Mouse (Mus musculus) testis, adult 2 months (tissue): ENCODE measurements around the gene Capn15. TPM values are rescaled to one million over a fixed set of nuclear protein-coding genes. Genes with fewer than 3 reads are reported as not detected.
A peak's percentile ranks its signal among the peaks of the same experiment; 100 is the strongest.

Experiments used
- H3K27ac ChIP-seq: fragments of 200-500 bp; 2 replicates; pipeline ENCODE4 v1.5.1; 2012; ENCODE audit warnings: low read depth, low read length; ENCODE audit not compliant: control insufficient read depth, insufficient read depth
- H3K27me3 ChIP-seq: fragments of 200-500 bp; 2 replicates; pipeline ENCODE4 v1.6.1; 2012; ENCODE audit warnings: mild to moderate bottlenecking, low read length, moderate library complexity; ENCODE audit not compliant: control insufficient read depth, insufficient read depth
- H3K36me3 ChIP-seq: fragments of 200-500 bp; 2 replicates; pipeline ENCODE4 v1.6.1; 2012; ENCODE audit warnings: mild to moderate bottlenecking, low read length; ENCODE audit not compliant: control insufficient read depth, insufficient read depth
- H3K4me1 ChIP-seq: fragments of 200-500 bp; 2 replicates; pipeline ENCODE4 v1.6.1; 2012; ENCODE audit warnings: low read length; ENCODE audit not compliant: control insufficient read depth, insufficient read depth
- H3K4me3 ChIP-seq: fragments of 200-500 bp; 2 replicates; pipeline ENCODE4 v1.5.1; 2012; ENCODE audit warnings: low read depth, mild to moderate bottlenecking, low read length, moderate library complexity, mixed read lengths; ENCODE audit not compliant: control insufficient read depth
- CTCF ChIP-seq: fragments of 200-500 bp; IDR thresholded peaks from 2 replicates; pipeline ENCODE4 v1.5.1; 2012; ENCODE audit warnings: low read depth, mild to moderate bottlenecking, inconsistent platforms, low read length, moderate library complexity; ENCODE audit not compliant: control insufficient read depth, insufficient read depth, insufficient replicate concordance
- POLR2A ChIP-seq: fragments of 200-500 bp; IDR thresholded peaks from 2 replicates; pipeline ENCODE4 v1.6.1; 2012; ENCODE audit warnings: low read depth, mild to moderate bottlenecking, inconsistent platforms, low read length, moderate library complexity; ENCODE audit not compliant: control insufficient read depth
- polyA plus RNA-seq: library from polyadenylated mRNA; depleted of rRNA; stranded (reverse); fragments of >200 nt; gene quantifications from 2 replicates; pipeline ENCODE4 v1.2.3, GENCODE M21; 2012

Capn15 gene
- polyA plus RNA-seq, 1 experiment, result 20.1 TPM

DNA sequence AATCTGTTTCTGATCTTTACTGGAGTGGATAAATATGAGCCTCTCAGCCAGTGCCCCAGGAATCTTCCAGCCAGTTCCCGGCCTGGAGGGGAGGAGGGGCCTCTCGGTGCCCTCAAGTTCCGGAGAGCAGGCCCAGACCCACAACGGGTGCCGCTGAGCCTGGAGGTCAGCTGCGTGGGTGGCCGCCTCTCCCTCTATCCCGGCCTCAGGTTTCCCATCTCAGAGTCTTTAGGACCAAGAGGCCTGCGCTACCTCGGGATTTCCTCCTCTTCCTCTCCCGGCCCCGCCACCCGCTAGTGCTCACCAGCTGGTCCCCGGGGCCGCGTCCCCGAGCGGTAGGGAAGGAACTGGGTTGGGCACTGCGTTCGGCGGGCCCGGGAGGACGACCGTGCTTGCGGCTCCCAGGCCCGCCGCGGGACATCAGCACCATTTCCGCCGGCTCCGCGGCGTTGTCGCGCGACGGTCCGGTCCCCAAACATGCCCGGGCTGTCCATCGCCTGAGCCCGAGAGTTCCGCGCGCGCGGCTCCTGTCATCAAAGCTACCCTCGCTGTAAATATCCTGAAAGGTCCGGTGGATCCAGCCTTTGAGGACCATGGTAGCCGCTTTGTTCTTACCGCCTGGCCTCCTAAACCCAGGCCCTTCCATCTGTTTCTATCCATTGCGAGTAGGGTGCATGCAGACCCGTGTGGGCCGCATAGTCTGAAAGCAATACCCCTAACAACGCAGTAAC is 43.9 kb downstream of the Capn15 start:
- peaks cover 7% of the 10 kb centered on the region for H3K4me1 ChIP-seq
- peak overlapping the region; percentile 79 for H3K27ac ChIP-seq
- TF ChIP-seq CTCF, result no peak
- peak; percentile 68 for TF ChIP-seq POLR2A

DNA sequence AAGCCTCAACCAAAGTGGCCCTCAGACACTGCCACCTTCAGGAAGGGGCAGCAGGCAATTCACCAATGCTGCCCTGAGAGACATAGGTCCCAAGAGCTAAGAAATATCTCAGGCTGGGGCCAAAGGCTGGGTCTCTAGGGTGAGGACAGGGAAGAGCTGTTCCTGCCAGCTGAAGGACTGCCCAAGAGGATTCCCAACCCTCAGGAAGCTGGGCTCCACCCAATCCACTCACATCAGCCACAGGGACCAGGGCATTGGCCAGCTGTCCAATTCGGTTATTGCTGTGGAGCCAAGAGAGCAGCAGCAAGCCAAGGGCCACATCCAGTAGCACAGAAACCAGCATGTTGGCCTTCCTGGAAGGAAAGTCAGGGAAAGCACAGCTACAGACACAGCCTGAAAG is 51.1 kb downstream of the Capn15 start:
- Histone ChIP-seq H3K27me3 (no peaks in the 10 kb centered on the region), H3K4me3 (no peak overlapping the region), H3K36me3 (peaks cover 3% of the 10 kb centered on the region), H3K27ac (no peak overlapping the region), H3K4me1 (no peaks in the 10 kb centered on the region)
- TF ChIP-seq POLR2A (no peak), CTCF (no peak)

More for the DNA sequence above, 43.9 kb downstream of the Capn15 start:
- Histone ChIP-seq H3K4me3 (peak overlapping the region; percentile 94), H3K27me3 (no peaks in the 10 kb centered on the region), H3K36me3 (no peaks in the 10 kb centered on the region)

DNA sequence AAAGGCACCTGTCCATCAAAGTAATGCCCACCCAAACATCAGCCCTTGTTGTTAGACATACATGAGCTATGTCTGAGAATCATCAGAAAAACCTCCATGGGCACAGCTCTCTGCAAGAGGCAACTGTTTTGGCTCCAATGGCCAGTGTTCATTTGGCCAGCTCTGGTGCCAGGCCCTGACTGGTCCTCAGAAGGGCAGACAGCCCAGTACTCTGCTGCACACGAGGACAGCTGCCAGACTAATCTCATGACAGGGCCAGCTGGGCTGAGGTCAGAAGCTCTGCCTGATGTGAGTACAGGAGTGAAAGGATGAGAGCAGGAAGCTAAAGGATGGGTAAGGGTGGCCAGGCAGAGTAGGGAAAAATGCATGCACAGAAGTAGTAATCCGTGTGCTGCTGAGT is 60.2 kb downstream of the Capn15 start:
- no peak overlapping the region for H3K4me3 ChIP-seq
- H3K4me1 ChIP-seq, result no peaks in the 10 kb centered on the region
- H3K27me3 ChIP-seq, result no peaks in the 10 kb centered on the region
- no peak overlapping the region for H3K27ac ChIP-seq
- H3K36me3 ChIP-seq, result no peaks in the 10 kb centered on the region
- no peak for TF ChIP-seq POLR2A
- no peak for TF ChIP-seq CTCF

DNA sequence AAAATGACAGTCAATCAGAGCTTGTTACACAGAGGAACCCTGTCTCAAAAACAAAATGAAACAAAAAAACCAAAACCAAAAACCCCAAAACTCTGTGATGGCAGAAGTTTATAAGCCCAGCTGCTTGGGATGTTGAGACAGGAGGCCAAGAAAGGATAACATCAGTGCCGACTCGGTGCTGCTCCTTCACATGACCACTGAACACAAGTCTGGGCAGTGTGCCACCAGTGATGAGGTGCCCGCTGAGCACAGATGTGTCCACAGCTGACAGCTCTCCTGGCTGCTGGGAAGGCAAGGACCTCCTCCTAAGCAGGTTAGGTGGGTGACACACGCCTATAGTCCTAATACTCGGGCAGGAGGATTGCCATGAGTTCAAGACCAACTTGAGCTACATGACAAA is 63.5 kb downstream of the Capn15 start:
- Histone ChIP-seq H3K4me3 (no peak overlapping the region), H3K36me3 (no peaks in the 10 kb centered on the region; the same call in 1 of the 2 replicates), H3K4me1 (peaks cover 9% of the 10 kb centered on the region), H3K27me3 (no peaks in the 10 kb centered on the region), H3K27ac (no peak overlapping the region)
- no peak for TF ChIP-seq CTCF
- TF ChIP-seq POLR2A, result no peak

DNA sequence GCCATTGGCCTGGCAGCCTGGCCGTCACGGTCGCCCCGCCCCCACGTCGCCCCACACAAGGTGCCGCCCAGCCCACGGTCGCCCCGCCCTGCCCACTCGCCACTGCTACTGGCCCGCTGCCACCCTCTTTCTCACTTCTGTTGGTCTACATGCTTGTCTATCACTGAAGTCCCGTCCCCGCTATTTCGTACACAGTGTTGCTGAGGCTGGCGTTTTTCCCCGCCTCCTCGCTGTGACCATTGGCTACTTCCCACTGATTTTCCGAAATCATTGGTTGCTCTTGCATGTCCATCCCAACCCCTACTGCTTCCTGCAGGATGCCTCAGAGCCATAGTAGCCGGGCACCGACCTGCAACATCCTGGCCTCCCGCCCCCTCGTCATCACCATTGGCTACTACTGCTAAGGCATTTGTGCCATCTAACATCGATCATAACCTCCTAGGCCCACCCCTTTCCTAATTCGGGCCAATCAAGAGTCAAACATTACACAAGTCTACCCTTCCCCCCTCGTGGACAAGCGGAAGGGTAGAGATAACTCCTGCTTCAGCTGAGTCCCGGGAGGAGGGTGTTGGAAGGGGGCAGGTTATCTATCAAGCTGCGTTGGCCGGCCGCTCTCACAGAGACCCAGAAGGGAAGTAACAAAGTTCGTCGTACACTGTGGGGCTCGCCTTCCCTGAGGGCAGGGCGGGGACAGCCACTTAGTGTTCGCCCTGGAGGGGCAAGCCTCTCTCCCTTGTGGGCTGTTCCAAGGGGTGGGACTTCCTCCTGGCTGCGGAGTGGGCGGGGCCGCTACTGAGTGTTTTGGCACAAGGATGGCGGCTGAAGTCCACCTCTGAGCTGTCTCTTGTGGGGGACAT is 65.6 kb downstream of the Capn15 start:
- TF ChIP-seq CTCF, result no peak
- peak; percentile 67 for TF ChIP-seq POLR2A

DNA sequence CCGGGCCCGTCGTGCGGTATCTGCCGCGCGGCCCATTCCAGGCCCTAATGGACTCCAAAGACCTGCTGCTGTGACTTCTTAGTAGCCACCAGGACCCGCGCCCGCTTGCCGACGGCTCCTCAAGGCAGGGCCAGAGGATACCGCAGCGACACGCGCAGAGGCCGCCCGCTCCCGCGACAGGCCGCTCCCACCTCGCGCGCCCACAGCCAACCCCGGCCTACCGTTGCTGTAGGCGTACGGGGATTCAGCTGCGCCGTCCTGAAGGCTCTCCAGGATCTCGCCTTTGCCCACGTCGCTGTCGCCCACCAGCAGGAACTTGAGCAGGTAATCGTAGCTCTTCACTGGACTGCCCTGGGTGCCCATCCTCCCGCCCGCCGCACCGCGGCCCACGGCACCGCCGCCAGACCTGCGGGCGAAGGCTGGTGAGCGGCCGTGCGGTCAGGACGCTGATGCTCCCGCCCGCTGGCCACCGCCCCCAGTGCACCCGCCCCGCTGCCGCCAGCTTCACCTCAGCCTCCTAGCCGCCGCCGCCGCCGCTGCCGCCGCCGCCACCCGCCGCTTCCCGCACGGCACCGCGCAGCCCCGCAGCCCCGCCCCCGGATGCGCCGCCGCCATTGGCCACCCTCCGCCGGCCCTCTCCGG is 66.3 kb downstream of the Capn15 start, which contains the start of gene Rab40c:
Gene Rab40c (minus strand): TSS at position 584 of the 642 bp plus-strand sequence.
- Histone ChIP-seq H3K36me3 (no peaks in the 10 kb centered on the region; the same call in 1 of the 2 replicates), H3K4me1 (peaks cover 9% of the 10 kb centered on the region), H3K27ac (peak within 1 kb of the TSS; percentile 91), H3K27me3 (no peaks in the 10 kb centered on the region), H3K4me3 (peak within 1 kb of the TSS; percentile 89)
- TF ChIP-seq CTCF (no peak), POLR2A (peak; percentile 66)

More for the DNA sequence above, 65.6 kb downstream of the Capn15 start:
- peak overlapping the region; percentile 91 for H3K27ac ChIP-seq
- no peaks in the 10 kb centered on the region; the same call in 1 of the 2 replicates for H3K36me3 ChIP-seq
- no peaks in the 10 kb centered on the region for H3K27me3 ChIP-seq
- peak overlapping the region; percentile 89 for H3K4me3 ChIP-seq
- peaks cover 9% of the 10 kb centered on the region for H3K4me1 ChIP-seq
